Mouse (Mus musculus): ENCODE data around the gene Lyar.
A peak's percentile ranks its signal among the peaks of the same experiment; 100 is the strongest.

The Lyar gene

DNA sequence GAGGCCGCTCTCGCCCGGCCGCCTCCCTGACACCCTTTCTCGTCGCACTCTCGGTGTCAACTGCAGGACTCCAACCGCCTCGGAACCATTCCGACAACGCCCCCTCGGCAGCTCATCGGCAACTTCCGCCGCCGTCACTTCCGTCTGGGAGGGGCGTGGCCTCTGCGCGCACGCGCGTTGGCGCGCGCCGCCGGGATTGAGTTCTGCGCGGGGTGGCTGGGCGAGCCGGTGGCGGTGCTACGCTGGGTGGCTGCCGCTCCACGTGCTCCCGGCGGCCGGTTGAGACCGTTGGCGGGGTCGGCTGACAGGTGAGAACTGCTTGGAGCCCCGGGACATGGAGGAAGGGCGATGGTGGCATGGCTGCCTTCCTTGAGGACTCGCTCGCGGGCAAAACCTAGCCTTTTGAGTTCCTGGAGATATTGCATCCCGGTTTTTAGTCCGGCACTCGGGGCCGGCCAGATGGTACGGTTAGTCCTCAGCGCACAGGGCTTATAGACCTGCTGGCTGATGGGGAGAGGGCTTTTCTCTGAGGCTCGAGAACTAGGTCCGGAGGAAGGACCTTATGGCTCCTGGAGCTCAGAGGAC is at the start of gene Lyar, which contains the start of gene Zbtb49:
Gene Lyar, plus strand, starts transcription at position 143 of the 585 bp plus-strand sequence.
Gene Zbtb49, minus strand, starts transcription at position 130 of the 585 bp plus-strand sequence.
- DNase-seq, result peak; percentile 95

DNA sequence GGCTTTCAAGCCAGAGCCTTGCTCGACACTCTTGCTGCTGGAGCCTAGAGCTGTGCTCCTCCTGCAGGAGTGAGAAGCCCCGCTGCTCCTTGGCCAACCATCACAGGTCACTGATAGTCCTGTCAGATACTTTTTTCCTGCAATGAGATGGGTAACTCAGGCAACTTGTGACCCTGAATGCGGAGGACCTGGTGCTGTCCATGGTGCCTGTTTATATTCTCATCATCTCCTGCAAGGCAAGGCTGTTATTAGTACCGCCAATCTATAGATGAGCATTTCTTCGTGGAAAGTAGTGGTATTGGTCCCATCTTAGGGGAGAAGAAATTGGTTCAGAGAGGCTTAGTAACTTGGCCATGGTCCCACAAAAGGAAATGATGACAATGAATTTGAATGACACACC is 46.5 kb upstream of the Lyar start:
- DNase-seq, result no peak

- DNase-seq, result no peak
Observed at GRCm38 (mm10) chr5:38174256-38174912, 45.9 kb upstream of the Lyar start.

DNA sequence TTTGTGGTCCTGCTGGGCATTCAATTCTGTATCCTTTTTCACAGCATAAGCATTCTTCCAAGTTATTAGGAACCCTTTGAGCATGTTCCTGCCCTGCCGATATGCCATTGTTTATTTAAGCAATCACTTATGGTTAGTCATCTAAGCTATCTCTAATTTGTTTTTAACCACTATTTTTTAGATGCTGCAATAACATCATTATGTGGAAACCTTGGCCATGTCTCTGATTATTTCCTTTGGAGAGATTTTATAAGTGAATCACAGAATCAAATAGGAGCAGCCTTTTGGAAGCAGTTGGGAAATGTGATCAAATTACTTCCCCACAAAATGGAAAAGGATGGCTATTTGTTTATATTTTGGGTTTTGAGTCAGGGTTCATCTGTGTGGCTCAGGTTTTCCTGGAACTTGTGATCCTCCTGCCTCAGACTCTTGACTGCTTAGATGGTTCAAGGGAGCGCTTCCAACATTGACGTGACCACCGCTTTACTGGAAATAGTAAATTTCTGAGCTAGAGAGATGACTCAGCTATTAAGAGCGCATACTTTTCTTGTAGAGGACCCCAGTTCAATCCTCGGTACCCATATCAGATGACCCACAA is 35.5 kb upstream of the Lyar start:
- DNase-seq, result no peak

DNA sequence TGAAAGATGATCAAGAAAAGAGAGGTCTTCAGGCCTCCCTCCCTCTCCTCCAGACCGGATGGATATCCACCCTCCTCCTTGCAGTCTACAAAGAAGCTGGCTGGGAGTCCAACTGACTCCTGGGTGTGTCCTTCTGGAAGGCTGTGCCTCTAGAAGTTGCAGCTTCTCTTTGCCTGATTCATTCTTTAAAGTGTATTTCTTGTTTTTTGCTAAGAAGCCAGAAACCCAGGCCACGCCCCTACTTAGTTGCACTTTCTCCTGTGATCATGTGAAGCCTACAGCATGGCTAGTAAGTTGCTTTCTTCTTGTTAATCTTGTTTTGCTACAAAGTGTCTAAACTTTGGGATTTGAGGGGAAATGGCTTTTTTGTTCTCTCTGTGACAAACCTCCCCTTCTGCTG is 33.3 kb upstream of the Lyar start:
- no peak for DNase-seq

GRCm38 (mm10) chr5:38190907-38191306 is 29.4 kb upstream of the Lyar start:
- DNase-seq, result no peak

DNA sequence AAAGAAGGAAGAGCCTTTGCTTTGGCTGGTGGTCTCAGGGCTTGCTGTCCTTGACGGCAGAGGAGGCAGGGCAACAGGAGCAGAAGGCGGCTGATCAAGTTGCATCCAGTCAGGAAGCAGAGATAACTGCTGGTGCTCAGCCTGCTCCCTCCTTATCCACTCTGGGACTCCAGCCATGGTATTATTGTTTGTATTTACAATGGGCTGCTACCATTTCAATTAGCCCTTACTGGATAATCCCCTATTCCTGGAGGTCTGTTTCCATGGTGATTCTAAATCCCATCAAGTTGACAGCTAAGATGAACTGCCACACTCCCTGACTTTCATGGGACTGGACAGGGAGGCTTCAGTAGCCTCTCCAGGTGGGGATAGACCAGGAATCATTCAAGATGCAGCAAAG is 25.3 kb upstream of the Lyar start:
- DNase-seq, result peak; percentile 60

GRCm38 (mm10) chr5:38195941-38196340 is 24.3 kb upstream of the Lyar start:
- no peak for DNase-seq

DNA sequence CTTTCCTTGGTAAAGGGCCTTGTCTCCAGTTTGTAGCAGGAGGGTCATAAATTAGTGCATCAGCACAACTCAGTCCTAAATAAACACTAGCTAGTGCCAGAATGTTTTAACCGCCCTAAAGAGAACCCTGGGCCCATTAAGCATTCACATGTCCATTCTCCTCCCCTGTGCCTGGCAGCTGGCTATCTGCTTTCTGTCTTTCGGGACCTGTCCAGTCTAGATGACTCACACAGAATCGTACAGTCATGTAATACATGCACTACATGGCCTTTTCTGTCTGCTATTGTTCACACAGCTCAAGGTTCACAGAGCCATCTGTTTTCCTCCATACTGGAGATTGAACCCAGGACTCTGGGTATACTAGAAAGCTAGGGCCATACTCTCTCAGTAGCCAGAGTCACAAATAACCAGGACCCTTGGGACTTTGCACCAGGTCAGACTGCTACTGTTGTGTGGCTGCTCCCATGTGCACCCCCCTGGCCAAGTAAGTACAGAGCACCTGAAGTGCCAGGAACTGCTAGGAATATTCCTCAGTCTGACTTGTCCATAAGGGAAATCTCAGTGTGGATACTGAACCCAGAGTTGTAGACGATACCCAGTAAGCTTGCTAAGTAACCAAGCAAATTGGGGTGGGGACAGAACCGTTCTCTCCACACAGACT is 23.3 kb upstream of the Lyar start:
- no peak for DNase-seq

GRCm38 (mm10) chr5:38197482-38197823 is 22.8 kb upstream of the Lyar start:
- peak; percentile 88 for DNase-seq

DNA sequence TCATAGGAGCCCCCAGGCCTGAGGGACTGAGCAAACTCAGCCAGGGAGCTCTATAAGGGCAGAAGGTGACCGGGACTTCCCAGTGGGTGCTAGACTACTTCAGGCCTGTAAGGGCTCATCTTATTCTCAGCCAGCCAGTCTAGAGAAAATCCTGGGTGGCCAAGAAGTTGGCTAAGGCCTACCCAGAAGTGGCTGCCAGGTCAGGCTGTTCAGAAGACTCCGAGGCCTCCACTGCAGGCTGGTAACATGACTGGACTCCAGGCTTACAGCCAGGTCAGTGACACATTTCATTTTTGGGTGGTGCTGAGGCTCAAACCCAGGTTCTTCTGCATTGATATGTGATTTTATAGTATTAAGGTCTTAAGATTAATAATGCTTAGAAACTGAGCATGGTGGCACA is 20.6 kb upstream of the Lyar start:
- DNase-seq, result no peak

DNA sequence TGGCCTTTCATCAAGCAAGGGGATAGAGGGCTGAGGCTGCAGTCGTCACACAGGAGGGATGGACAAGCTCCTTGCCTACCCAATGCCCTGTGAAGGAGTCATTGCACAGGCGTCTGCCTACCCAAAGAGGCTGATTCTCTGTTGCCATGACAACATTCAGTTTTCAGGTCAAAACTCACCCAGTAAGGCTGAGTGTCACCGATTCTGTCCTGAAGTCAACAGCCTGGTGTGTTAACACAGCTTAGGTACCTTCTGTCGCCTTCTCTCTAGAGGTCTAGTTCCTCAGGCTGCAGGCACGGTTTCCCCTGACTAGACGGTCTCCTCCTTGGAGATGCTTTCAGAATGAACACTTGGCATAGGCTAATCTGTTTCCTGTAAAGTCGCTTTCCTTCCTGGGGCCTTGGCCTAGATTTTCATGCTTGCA is 15.0 kb upstream of the Lyar start:
- peak; percentile 60 for DNase-seq

DNA sequence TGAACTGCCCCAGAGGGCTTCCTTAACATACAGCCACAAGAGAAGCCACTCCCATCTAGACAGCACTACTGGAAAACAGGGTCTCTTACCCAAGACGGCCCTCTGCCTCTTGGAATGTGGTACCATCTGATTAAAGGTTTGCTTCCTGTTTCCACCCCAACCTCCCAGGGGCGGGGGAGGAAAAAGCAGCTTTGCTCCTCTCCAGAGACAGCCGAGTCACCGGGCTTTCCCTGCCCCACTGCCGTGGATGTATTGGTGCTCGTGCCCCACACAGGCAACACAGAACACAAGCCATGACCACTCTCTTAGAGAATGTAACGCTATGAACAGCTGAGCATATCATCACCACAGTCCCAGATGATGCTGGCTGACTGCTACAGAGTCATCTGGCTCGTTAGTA is 11.3 kb upstream of the Lyar start:
- no peak for DNase-seq

GRCm38 (mm10) chr5:38211691-38212090 is 8.6 kb upstream of the Lyar start:
- no peak for DNase-seq

DNA sequence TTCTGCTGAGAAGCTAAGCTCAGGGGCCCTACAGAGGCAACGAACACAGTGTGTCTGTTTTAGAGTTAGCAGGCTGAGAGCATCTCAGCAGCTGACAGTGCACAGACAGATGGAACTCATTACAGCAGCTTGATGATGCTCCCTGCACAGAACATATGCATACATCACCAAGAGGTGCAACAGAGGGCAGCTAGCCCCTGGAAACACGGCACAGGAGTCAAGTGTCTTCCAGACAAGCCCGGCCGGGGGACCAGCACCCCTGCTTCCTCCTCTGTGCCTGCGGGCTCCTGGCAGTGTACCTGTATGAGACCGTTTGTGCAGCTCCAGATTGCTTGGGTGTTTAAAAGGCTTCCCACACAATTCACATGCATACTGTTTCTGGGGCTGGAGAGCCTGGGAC is 7.3 kb upstream of the Lyar start:
- DNase-seq, result no peak

DNA sequence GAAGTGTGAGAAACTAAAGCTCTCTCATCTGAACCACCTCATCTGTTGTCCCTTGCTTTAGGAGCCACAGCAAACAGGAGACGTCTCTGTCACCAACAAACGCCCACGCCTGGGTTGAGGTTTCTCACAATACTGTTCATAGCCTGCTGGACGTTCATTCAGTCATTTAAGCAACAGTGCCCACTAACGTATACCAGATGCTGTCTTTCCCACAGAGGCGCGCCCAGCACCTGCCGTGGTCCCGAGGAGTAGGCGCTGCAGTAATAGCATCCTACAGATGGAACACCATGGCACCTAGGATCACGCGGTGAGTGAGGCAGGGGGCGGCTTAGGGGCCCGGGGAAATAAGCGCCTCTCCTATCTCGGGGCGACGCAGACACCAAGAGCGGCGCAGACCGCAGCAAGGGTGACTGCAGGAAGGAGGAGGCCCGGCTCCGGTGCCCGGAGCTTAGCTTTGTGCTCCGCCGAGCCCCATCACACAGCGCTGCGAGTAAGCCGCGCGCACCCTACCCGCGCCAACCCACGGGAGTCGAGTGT is 431 bp upstream of the Lyar start:
- no peak for DNase-seq

- peak; percentile 70 for DNase-seq
Observed at GRCm38 (mm10) chr5:38235422-38235821, 15.2 kb downstream of the Lyar start.

DNA sequence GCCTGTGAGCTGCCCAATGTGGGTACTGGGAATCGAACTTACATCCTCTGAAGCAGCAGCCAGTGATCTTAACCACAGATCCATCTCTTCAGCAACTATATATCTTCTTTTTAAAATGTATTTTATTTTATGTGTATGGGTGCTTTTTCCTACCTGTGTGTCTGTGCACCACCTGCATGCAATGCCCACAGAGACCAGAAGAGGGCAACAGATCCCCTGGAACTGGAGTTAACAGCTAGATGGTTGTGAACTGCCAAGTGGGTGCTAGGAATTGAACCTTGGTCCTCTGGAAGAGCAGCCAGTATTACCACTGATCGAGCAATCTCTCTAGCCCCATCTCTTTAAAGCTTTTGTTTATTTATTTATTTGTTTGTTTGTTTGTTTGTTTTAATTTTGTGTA is 16.4 kb downstream of the Lyar start:
- DNase-seq, result no peak

- DNase-seq, result no peak
Observed at GRCm38 (mm10) chr5:38240727-38241472, 20.6 kb downstream of the Lyar start.

- DNase-seq, result no peak
Observed at GRCm38 (mm10) chr5:38241473-38241834, 21.2 kb downstream of the Lyar start.

DNA sequence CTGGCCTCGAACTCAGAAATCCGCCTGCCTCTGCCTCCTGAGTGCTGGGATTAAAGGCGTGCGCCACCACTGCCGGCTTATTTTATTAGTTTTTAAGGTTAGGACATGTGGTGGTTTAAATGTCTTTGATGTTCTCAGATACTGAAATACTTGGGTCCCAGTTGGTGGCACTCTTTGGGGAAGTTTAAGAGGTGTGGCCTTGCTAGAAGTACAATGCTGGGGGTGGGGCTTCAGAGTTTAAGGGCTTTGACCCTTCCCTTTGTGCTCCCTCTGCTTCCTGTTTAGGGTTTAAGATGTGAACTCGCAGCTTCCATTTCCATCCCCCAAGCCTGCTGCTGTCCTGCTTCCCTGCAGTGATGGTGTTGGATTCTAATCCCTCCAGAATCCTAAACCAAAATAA is 21.7 kb downstream of the Lyar start:
- DNase-seq, result no peak

- DNase-seq, result no peak
Observed at GRCm38 (mm10) chr5:38255195-38255594, 34.9 kb downstream of the Lyar start.

DNA sequence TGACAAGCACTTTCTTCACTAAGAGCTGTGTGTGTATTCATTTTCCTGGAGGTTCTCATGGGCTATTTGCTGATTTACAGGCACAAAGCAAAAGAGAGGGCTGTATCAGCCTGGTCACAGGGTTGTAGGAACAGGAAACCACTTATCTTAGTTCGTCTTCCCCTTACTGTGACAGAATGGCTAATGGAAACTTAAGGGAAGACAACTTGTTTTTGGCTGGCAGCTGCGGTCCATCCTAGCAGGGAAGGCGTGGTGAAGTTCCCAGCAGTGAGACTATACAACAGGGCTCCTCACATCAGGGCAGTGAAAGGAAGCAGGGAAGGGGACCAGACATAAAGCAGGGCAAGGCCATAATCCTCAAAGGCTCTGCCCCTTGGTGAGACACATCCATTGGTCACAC is 35.4 kb downstream of the Lyar start:
- DNase-seq, result no peak
